Mouse (Mus musculus) limb, embryonic 13.5 days (tissue): ENCODE results near the gene Ntm. TPM values are rescaled to one million over a fixed set of nuclear protein-coding genes. Genes with fewer than 3 reads are reported as not detected.

Source experiments
- ATAC-seq: fragments of 200-750 bp; cut with Nextera tagmentation; 2 replicates; pipeline ENCODE4 v1.8.0; 2017; ENCODE audit warnings: low read depth, moderate number of reproducible peaks, moderate TSS enrichment; ENCODE audit not compliant: low FRiP score
- H3K27ac ChIP-seq: fragments of 300-500 bp; sonication (generic); 2 replicates; pipeline ENCODE4 v1.5.1; 2015; ENCODE audit warnings: inconsistent platforms, mild to moderate bottlenecking, moderate library complexity
- H3K27me3 ChIP-seq: fragments of 300-500 bp; sonication (generic); 2 replicates; pipeline ENCODE4 v1.6.1; 2015; ENCODE audit warnings: mild to moderate bottlenecking, inconsistent platforms
- H3K36me3 ChIP-seq: fragments of 300-500 bp; sonication (generic); 2 replicates; pipeline ENCODE4 v1.6.1; 2015; ENCODE audit warnings: inconsistent platforms, mild to moderate bottlenecking, moderate library complexity
- H3K4me1 ChIP-seq: fragments of 300-500 bp; sonication (generic); 2 replicates; pipeline ENCODE4 v1.6.1; 2015; ENCODE audit warnings: inconsistent platforms
- H3K4me2 ChIP-seq: fragments of 300-500 bp; sonication (generic); replicated peaks from 2 replicates; pipeline ENCODE4 v1.6.1; 2015; ENCODE audit warnings: inconsistent platforms, mild to moderate bottlenecking, moderate library complexity
- H3K4me3 ChIP-seq: fragments of 300-500 bp; sonication (generic); 2 replicates; pipeline ENCODE4 v1.5.1; 2015; ENCODE audit warnings: moderate library complexity, mild to moderate bottlenecking, inconsistent platforms
- H3K9ac ChIP-seq: fragments of 300-500 bp; sonication (generic); 2 replicates; pipeline ENCODE4 v1.6.1; 2015; ENCODE audit warnings: mild to moderate bottlenecking, inconsistent platforms
- H3K9me3 ChIP-seq: fragments of 300-500 bp; sonication (generic); 2 replicates; pipeline ENCODE4 v1.6.1; 2016; ENCODE audit warnings: inconsistent platforms
- WGBS: fragments of 180-500 bp; shearing (Covaris S2); methylation state at CpG from one replicate; pipeline ENCODE4 v1.1.7; 2015; 5-methylcytosine and 5-hydroxymethylcytosine counted together
- polyA plus RNA-seq: library from polyadenylated mRNA; unstranded; fragments of >200 nt; fragmentation: Nextera tagmentation; extraction: Ambion mirVana; gene quantifications from 2 replicates; pipeline ENCODE4 v1.2.1, GENCODE M21; 2015

Ntm gene
- polyA plus RNA-seq, 1 experiment from 2014 or later: 40.0 TPM

GRCm38 (mm10) chr9:29215796-29216195, 747.1 kb downstream of the Ntm start:
- Histone ChIP-seq H3K9ac (no peak overlapping the region), H3K4me2 (no peak overlapping the region), H3K36me3 (no peaks in the 10 kb centered on the region), H3K27me3 (peaks cover 25% of the 10 kb centered on the region), H3K27ac (no peak overlapping the region), H3K9me3 (no peaks in the 10 kb centered on the region), H3K4me3 (no peak overlapping the region), H3K4me1 (0 out of 2 replicates have a peak, but pooled peaks cover 3% of the 10 kb centered on the region)
- ATAC-seq: no peak
- WGBS: 89% methylated on average over 2 of the region's 2 CpGs

- Histone ChIP-seq H3K4me3 (no peak overlapping the region), H3K4me2 (no peak overlapping the region), H3K36me3 (no peaks in the 10 kb centered on the region), H3K4me1 (no peaks in the 10 kb centered on the region), H3K27me3 (peaks cover 23% of the 10 kb centered on the region), H3K27ac (no peak overlapping the region), H3K9ac (no peak overlapping the region), H3K9me3 (no peaks in the 10 kb centered on the region)
- no peak for ATAC-seq
- 82% methylated on average over 1 of the region's 1 CpGs for WGBS
Measured at GRCm38 (mm10) chr9:29215241-29215640, 747.7 kb downstream of the Ntm start.

GRCm38 (mm10) chr9:29209243-29209642, 753.7 kb downstream of the Ntm start:
- Histone ChIP-seq H3K4me1 (peaks cover 8% of the 10 kb centered on the region), H3K27ac (no peak overlapping the region), H3K9ac (no peak overlapping the region), H3K36me3 (no peaks in the 10 kb centered on the region), H3K4me2 (no peak overlapping the region), H3K4me3 (no peak overlapping the region), H3K9me3 (no peaks in the 10 kb centered on the region), H3K27me3 (peaks cover 55% of the 10 kb centered on the region)
- WGBS: 93% methylated on average over 2 of the region's 2 CpGs
- ATAC-seq: no peak

- Histone ChIP-seq H3K9ac (no peak overlapping the region), H3K4me1 (peaks cover 8% of the 10 kb centered on the region), H3K4me3 (no peak overlapping the region), H3K4me2 (no peak overlapping the region), H3K27ac (no peak overlapping the region), H3K27me3 (peaks cover 64% of the 10 kb centered on the region), H3K9me3 (no peaks in the 10 kb centered on the region), H3K36me3 (no peaks in the 10 kb centered on the region)
- ATAC-seq: no peak
- 34% methylated on average over 5 of the region's 5 CpGs for WGBS
Measured at GRCm38 (mm10) chr9:29208142-29208541, 754.8 kb downstream of the Ntm start.

GRCm38 (mm10) chr9:29205680-29206079, 757.3 kb downstream of the Ntm start:
- Histone ChIP-seq H3K9me3 (no peaks in the 10 kb centered on the region), H3K9ac (no peak overlapping the region), H3K36me3 (no peaks in the 10 kb centered on the region), H3K4me3 (no peak overlapping the region), H3K4me1 (peaks cover 26% of the 10 kb centered on the region), H3K4me2 (no peak overlapping the region), H3K27ac (no peak overlapping the region), H3K27me3 (peaks cover 65% of the 10 kb centered on the region)
- ATAC-seq: peak; percentile 30; the same call in 1 of the 2 replicates
- 47% methylated on average over 4 of the region's 4 CpGs for WGBS

GRCm38 (mm10) chr9:29202196-29202595, 760.7 kb downstream of the Ntm start:
- no peaks in the 10 kb centered on the region for H3K36me3 ChIP-seq
- H3K4me3 ChIP-seq: no peak overlapping the region
- no peak for ATAC-seq
- no peak overlapping the region for H3K9ac ChIP-seq
- H3K9me3 ChIP-seq: no peaks in the 10 kb centered on the region
- H3K4me1 ChIP-seq: peaks cover 27% of the 10 kb centered on the region
- no peak overlapping the region for H3K4me2 ChIP-seq
- WGBS: 36% methylated on average over 2 of the region's 2 CpGs
- peaks cover 69% of the 10 kb centered on the region for H3K27me3 ChIP-seq
- no peak overlapping the region for H3K27ac ChIP-seq

GRCm38 (mm10) chr9:29201163-29202053, 761.5 kb downstream of the Ntm start:
- H3K9ac ChIP-seq: no peak overlapping the region
- peaks cover 27% of the 10 kb centered on the region for H3K4me1 ChIP-seq
- ATAC-seq: peak; percentile 79
- no peak overlapping the region for H3K4me3 ChIP-seq
- H3K4me2 ChIP-seq: peak overlapping the region; percentile 43
- H3K9me3 ChIP-seq: no peaks in the 10 kb centered on the region
- no peaks in the 10 kb centered on the region for H3K36me3 ChIP-seq
- WGBS: 15% methylated on average over 14 of the region's 14 CpGs
- H3K27me3 ChIP-seq: peaks cover 62% of the 10 kb centered on the region
- H3K27ac ChIP-seq: no peak overlapping the region

- Histone ChIP-seq H3K4me2 (no peak overlapping the region), H3K4me1 (peaks cover 14% of the 10 kb centered on the region), H3K27ac (no peak overlapping the region), H3K4me3 (no peak overlapping the region), H3K27me3 (peaks cover 31% of the 10 kb centered on the region), H3K9me3 (no peaks in the 10 kb centered on the region), H3K9ac (no peak overlapping the region), H3K36me3 (no peaks in the 10 kb centered on the region)
- 92% methylated on average over 3 of the region's 3 CpGs for WGBS
- ATAC-seq: no peak
Measured at GRCm38 (mm10) chr9:29197046-29197445, 765.9 kb downstream of the Ntm start.

GRCm38 (mm10) chr9:29194265-29194664, 768.7 kb downstream of the Ntm start:
- 60% methylated on average over 2 of the region's 2 CpGs for WGBS
- ATAC-seq: no peak
- Histone ChIP-seq H3K27ac (no peak overlapping the region), H3K4me3 (no peak overlapping the region), H3K4me2 (no peak overlapping the region), H3K9ac (no peak overlapping the region), H3K27me3 (peaks cover 24% of the 10 kb centered on the region), H3K9me3 (no peaks in the 10 kb centered on the region), H3K4me1 (no peaks in the 10 kb centered on the region), H3K36me3 (no peaks in the 10 kb centered on the region)

- Histone ChIP-seq H3K9me3 (no peaks in the 10 kb centered on the region), H3K27ac (no peak overlapping the region), H3K9ac (no peak overlapping the region), H3K27me3 (no peaks in the 10 kb centered on the region), H3K4me2 (no peak overlapping the region), H3K4me1 (no peaks in the 10 kb centered on the region), H3K4me3 (no peak overlapping the region), H3K36me3 (no peaks in the 10 kb centered on the region)
- 85% methylated on average over 5 of the region's 5 CpGs for WGBS
- no peak for ATAC-seq
Measured at GRCm38 (mm10) chr9:29183011-29183410, 779.9 kb downstream of the Ntm start.

- Histone ChIP-seq H3K27ac (no peak overlapping the region), H3K4me2 (no peak overlapping the region), H3K36me3 (no peaks in the 10 kb centered on the region), H3K9me3 (no peaks in the 10 kb centered on the region), H3K4me1 (no peaks in the 10 kb centered on the region), H3K9ac (no peak overlapping the region), H3K4me3 (no peak overlapping the region), H3K27me3 (no peaks in the 10 kb centered on the region)
- WGBS: 82% methylated on average over 2 of the region's 2 CpGs
- no peak for ATAC-seq
Measured at GRCm38 (mm10) chr9:29181661-29182060, 781.3 kb downstream of the Ntm start.

- 53% methylated on average over 2 of the region's 2 CpGs for WGBS
- no peaks in the 10 kb centered on the region for H3K4me1 ChIP-seq
Measured at GRCm38 (mm10) chr9:29165731-29166130, 797.2 kb downstream of the Ntm start.

More at GRCm38 (mm10) chr9:29165731-29166130, 797.2 kb downstream of the Ntm start:
- H3K4me3 ChIP-seq: no peak overlapping the region
- 0 out of 2 replicates have a peak, but pooled peaks cover 3% of the 10 kb centered on the region for H3K27me3 ChIP-seq
- H3K27ac ChIP-seq: no peak overlapping the region; the same call in 1 of the 2 replicates
- no peak overlapping the region for H3K9ac ChIP-seq
- no peaks in the 10 kb centered on the region for H3K36me3 ChIP-seq
- H3K4me2 ChIP-seq: no peak overlapping the region
- H3K9me3 ChIP-seq: no peaks in the 10 kb centered on the region
- no peak for ATAC-seq
